Mouse (Mus musculus) megakaryocyte, embryonic 14.5 days (primary cell): ENCODE results near the gene Atp5e. TPM values are rescaled to one million over a fixed set of nuclear protein-coding genes. Genes with fewer than 3 reads are reported as not detected.

ENCODE experiments used
- H3K27me3 ChIP-seq: replicated peaks from 2 replicates; pipeline ENCODE3; 2012; ENCODE audit warnings: inconsistent platforms
- H3K36me3 ChIP-seq: replicated peaks from 2 replicates; pipeline ENCODE3; 2012; ENCODE audit warnings: low read length, inconsistent platforms, mixed read lengths
- H3K4me1 ChIP-seq: 2 replicates; pipeline ENCODE4 v1.6.1; 2012; ENCODE audit warnings: inconsistent platforms
- H3K4me3 ChIP-seq: replicated peaks from 2 replicates; pipeline ENCODE3; 2012; ENCODE audit warnings: moderate library complexity, mild to moderate bottlenecking, inconsistent platforms
- H3K9me3 ChIP-seq: 2 replicates; pipeline ENCODE4 v1.6.1; 2012; ENCODE audit warnings: inconsistent platforms
- FLI1 ChIP-seq: IDR thresholded peaks from 2 replicates; pipeline ENCODE4 v1.6.1; 2012; ENCODE audit warnings: low read length, inconsistent platforms, mixed read lengths
- GATA1 ChIP-seq: IDR thresholded peaks from 3 replicates; pipeline ENCODE4 v1.6.1; 2012; ENCODE audit warnings: mixed read lengths, low read length, inconsistent platforms, borderline replicate concordance
- polyA plus RNA-seq: library from polyadenylated mRNA; stranded (reverse); fragments of >175 nt; gene quantifications from 2 replicates; pipeline ENCODE4 v1.2.3, GENCODE M21; 2012; ENCODE audit warnings: low replicate concordance; ENCODE audit not compliant: insufficient read depth

Gene Atp5e
- polyA plus RNA-seq, 1 experiment, result 328 TPM

DNA sequence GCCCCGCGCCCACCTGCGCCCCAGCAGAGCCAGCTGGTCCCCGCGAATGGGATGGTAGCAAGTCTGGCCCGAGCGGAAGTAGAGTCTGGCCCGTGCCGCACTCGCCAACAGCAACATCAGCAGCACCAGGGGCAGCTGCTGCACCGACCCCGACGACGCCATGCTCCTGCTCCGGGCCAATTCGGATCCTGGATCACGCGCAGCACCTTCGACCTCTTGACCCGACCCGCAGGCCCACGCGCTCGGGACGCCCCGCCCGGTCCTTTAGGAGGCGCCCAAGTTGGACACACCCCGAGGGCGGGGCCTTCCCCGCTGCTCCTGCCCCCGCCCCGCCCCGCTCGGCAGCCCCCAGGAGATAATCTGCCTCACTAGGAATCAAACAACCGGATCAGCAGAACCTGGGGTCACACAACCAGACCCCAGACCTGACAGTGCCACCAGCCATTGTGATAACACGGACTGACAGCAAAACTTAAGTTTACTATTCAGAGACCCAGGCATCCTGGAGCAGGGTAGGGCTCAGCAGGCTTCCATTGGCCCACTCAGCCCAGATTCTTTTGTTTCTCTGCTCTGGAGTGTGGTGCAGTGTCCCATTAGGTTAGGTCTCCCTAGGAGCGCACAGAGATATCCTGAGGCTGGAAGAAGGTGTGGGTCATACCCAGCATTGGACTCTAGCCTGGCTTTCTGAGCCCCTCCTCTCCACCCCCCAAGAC lies 25.0 kb downstream of the Atp5e start, which contains the start of gene Ctsz:
TSS of gene Ctsz (minus strand) at position 303 of the 713 bp plus-strand sequence.
- H3K4me3 ChIP-seq, result peak within 1 kb of the TSS; percentile 99
- H3K36me3 ChIP-seq, result peaks cover 39% of the 10 kb centered on the region
- no peaks in the 10 kb centered on the region for H3K9me3 ChIP-seq
- no peaks in the 10 kb centered on the region for H3K27me3 ChIP-seq
- H3K4me1 ChIP-seq, result peaks cover 89% of the 10 kb centered on the region
- TF ChIP-seq FLI1 (no peak), GATA1 (no peak)

DNA sequence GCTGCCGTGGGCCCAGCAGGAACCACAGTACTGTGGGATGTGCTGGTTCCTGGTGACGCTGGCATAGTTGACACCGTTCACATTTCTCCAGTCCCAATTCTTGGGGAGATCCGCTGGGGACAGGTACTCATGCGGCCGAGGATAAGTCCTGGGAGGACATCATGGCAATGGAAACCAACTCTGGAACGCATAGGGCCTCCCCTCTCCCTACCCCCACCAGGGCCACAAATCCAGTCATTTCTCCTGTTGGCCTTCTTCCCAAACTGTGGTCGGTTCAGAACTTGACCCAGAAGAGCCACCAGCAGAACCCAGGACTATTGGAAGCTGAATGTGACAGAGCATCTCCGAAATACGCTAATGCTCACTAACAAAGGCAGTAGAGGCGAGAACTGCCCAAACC lies 25.7 kb downstream of the Atp5e start:
- peak overlapping the region; percentile 99 for H3K4me3 ChIP-seq
- TF ChIP-seq GATA1 (no peak), FLI1 (no peak)
- no peaks in the 10 kb centered on the region for H3K9me3 ChIP-seq

DNA sequence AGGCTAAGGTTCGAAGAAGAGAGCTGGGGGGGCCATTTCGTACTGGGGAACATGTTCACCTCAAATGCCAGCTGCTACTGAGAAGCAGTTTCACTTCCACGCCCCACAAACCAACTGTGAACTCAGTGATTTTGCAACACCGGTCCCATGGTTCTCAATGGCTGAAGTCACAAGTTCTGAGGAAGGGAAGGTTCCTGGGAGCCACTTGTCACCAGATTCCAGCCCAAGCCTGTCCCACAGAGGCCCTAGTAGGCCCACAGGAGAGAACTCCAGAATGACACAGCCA lies 26.3 kb downstream of the Atp5e start:
- H3K9me3 ChIP-seq, result no peaks in the 10 kb centered on the region
- H3K27me3 ChIP-seq, result no peaks in the 10 kb centered on the region
- H3K4me1 ChIP-seq, result peaks cover 84% of the 10 kb centered on the region
- peak overlapping the region; percentile 99 for H3K4me3 ChIP-seq
- TF ChIP-seq FLI1 (no peak), GATA1 (no peak)
- peaks cover 51% of the 10 kb centered on the region for H3K36me3 ChIP-seq

More for the DNA sequence above, 25.7 kb downstream of the Atp5e start:
- peaks cover 88% of the 10 kb centered on the region for H3K4me1 ChIP-seq
- H3K36me3 ChIP-seq, result peaks cover 46% of the 10 kb centered on the region
- no peaks in the 10 kb centered on the region for H3K27me3 ChIP-seq

DNA sequence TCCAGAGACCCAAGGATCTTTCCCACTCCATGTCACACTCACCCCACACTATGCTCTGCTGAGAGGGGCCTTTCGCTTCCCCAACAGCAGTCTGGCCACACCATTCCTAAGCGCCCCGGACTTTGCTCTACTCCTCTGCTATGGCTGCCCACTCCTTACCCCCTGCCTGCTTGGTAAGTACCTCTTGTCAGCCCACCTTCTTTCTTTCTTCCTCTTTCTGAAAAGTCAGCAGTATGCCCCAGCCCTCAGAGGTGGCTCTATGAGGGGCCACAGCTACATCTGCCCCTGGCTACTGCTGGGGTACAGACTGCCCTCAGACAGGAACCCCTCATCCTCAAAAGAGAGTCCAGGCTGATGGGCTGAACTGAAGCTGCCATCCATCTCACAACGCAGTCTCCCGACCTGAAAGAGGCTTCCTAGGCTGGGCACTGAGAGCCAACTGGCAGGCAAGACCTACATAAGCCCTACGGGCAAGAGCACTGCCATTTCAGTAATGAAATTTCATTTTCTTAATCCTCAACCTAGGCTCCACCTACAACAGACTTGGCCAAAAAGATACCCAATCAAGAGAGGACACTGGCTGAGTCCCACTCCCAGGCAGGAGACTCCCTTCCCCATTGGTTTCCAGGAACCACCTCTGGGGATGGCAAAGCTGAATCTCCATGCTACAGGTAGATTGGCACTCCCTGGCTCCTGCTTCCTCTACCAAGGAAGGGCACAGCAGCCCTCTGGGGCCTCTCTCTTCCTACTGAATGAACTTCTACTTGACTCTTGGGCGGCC lies 26.8 kb downstream of the Atp5e start:
- H3K36me3 ChIP-seq, result peaks cover 55% of the 10 kb centered on the region
- H3K4me3 ChIP-seq, result peak overlapping the region; percentile 99
- TF ChIP-seq GATA1 (no peak), FLI1 (no peak)
- no peaks in the 10 kb centered on the region for H3K9me3 ChIP-seq
- peaks cover 83% of the 10 kb centered on the region for H3K4me1 ChIP-seq
- H3K27me3 ChIP-seq, result no peaks in the 10 kb centered on the region

DNA sequence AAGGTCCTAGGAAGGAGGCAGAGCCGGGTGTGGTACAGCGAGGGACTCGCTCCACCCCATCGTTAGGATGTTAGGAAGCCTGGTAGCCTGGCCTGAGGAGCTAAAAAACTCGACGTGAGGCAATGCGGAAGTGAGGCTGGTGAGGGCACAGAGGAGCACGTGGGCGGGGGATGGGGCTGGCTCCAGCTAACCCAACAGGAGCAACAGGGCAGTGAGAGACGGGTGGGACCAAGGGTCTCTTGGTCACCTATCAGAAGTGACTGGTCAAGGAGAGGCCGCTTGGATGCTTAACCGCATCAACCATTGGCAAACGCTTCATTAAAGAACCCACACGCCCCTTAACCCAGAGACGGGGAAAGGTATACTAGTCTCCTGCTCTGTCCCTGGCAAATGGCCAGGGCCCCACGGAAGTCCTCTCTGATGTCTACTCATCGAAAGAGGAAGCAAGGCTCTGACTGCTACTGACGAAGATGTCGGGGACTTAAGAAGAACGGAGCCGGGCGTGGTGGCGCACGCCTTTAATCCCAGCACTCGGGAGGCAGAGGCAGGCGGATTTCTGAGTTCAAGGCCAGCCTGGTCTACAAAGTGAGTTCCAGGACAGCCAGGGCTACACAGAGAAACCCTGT lies 27.7 kb downstream of the Atp5e start:
- TF ChIP-seq FLI1 (no peak), GATA1 (no peak)
- Histone ChIP-seq H3K9me3 (no peaks in the 10 kb centered on the region), H3K36me3 (peaks cover 64% of the 10 kb centered on the region), H3K4me1 (peaks cover 76% of the 10 kb centered on the region), H3K27me3 (no peaks in the 10 kb centered on the region), H3K4me3 (peak overlapping the region; percentile 16)

DNA sequence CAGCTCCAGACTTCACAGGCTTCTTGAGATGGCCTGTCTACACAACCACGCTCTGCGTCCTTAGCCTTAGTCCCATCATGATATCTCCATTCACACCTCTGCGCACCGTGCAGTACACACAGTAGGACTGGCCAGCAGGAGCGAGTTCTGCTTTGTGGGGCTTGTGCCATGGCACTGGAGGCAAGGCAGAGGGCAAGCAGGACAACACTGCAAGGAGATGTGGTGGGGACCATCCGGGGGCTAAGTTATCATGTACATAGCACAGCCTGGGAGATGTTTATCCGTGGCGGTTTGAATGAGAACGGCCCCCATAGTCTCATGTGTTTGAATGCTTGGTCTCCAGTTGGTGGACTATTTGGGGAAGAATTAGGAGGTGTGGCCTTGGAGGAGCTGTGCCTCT lies 29.0 kb downstream of the Atp5e start:
- peaks cover 73% of the 10 kb centered on the region for H3K36me3 ChIP-seq
- H3K27me3 ChIP-seq, result no peaks in the 10 kb centered on the region
- H3K9me3 ChIP-seq, result no peaks in the 10 kb centered on the region
- H3K4me1 ChIP-seq, result peaks cover 80% of the 10 kb centered on the region
- TF ChIP-seq FLI1 (no peak), GATA1 (no peak)
- H3K4me3 ChIP-seq, result peak overlapping the region; percentile 30

DNA sequence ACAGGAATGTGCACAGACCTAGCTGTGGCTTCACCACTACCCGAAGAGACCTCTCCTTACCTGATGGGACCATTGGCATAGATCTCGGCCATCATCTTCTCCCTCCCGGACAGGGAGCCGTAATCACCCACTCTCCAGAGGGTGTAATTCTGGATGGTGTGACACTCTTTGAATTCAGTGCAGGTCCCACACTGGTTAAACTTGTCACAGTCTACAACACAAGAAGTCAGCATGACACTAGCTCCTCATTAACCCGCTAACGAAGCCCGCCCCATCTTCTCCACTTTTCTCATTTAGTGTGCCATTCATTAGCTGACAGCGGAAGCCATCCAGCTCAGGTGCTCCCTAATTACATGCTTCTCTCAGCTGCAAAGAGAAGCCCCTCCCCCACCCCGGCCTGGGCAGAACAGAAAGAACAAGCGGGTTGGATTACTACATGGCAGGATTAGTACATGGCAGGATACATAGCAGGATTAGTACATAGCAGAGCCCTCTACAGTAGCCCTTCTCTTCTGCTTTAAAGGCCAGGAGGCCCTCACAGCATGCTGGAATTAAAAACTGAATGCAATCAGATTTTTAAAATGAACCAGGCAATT lies 34.8 kb downstream of the Atp5e start:
- no peaks in the 10 kb centered on the region for H3K9me3 ChIP-seq
- no peaks in the 10 kb centered on the region for H3K27me3 ChIP-seq
- H3K4me3 ChIP-seq, result no peak overlapping the region
- H3K4me1 ChIP-seq, result peaks cover 29% of the 10 kb centered on the region
- TF ChIP-seq GATA1, result no peak
- no peak for TF ChIP-seq FLI1
- peaks cover 93% of the 10 kb centered on the region for H3K36me3 ChIP-seq

DNA sequence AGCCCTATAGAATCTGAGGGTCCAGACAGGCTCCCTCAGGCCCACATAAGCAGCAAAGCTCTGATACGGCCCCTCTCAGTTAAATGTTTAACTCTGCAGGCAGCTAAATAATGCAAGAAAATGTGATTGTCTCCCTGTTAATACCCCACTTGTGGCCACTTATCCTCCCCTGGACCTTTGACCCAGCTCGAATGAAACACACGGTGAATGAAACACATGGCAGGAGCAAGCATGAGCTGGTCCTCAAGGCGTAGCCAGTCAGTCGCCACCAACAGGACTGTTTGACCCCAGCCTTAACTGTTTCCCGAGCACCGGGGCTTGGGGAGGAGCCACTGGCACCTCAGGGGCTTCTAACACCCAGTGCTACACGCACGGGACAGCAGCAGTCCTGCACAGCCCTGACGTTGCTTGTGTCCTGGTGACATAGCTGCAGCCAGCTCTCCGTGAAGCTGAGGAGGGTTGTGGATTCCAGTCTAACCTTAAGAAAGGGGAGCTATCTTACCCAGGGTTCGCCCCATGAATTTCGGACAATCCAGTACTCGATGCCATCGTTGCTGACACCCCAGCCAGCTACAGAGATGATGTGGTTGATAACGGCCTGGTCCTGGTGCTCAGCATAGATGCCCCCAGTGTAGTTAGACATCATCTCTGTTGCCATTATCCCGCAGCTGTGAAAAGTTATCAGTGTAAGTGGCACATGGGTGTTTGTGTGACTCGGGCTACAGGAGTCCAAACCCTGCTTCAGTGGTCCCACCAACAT lies 35.6 kb downstream of the Atp5e start:
- Histone ChIP-seq H3K4me1 (peaks cover 22% of the 10 kb centered on the region), H3K36me3 (peaks cover 94% of the 10 kb centered on the region)
- TF ChIP-seq GATA1 (no peak), FLI1 (no peak)

DNA sequence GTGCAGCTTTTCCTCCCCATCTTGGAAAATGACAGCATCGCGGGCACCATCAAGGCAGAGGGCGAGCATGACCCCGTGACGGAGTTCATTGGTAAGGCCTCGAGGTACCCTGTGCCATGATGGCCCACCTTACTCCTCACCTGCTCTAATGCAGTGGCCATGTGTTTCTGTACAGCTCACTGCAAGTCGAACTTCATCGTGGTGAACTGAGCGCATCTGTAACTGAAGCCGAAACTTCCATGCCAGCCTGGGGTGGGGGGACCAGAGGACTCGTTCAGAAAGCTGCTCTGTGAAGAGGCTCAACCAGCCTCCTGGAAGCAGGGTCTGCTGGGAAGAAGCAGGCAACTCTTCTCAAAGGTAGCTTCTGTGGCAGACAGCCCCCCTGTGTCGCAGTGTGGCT lies 37.0 kb downstream of the Atp5e start:
- no peak for TF ChIP-seq GATA1
- no peak for TF ChIP-seq FLI1
- H3K36me3 ChIP-seq, result peaks cover 96% of the 10 kb centered on the region
- H3K27me3 ChIP-seq, result no peaks in the 10 kb centered on the region
- peak overlapping the region; percentile 42 for H3K4me3 ChIP-seq
- H3K9me3 ChIP-seq, result no peaks in the 10 kb centered on the region
- H3K4me1 ChIP-seq, result peaks cover 16% of the 10 kb centered on the region

More for the DNA sequence above, 35.6 kb downstream of the Atp5e start:
- Histone ChIP-seq H3K9me3 (no peaks in the 10 kb centered on the region), H3K27me3 (no peaks in the 10 kb centered on the region), H3K4me3 (no peak overlapping the region)
